Mouse (Mus musculus) large intestine, adult 2 months (tissue): ENCODE data around the gene Gm28374. TPM values are rescaled to one million over a fixed set of nuclear protein-coding genes. Genes with fewer than 3 reads are reported as not detected.

Experiments
- DNase-seq: peaks from one replicate; pipeline ENCODE4 v3.0.0-alpha.2; 2012; ENCODE audit warnings: low read depth, low spot score
- WGBS: fragments of 180-500 bp; shearing (Covaris S2); methylation state at CpG from one replicate; pipeline ENCODE4 v1.1.7; 2018; 5-methylcytosine and 5-hydroxymethylcytosine counted together
- polyA plus RNA-seq: library from polyadenylated mRNA; depleted of rRNA; stranded (reverse); fragments of >200 nt; gene quantifications from 2 replicates; pipeline ENCODE4 v1.2.3, GENCODE M21; 2012; rRNA removed

Gm28374 gene
- polyA plus RNA-seq, 1 experiment, result 0.50 TPM

GRCm38 (mm10) chr19:6030520-6031280 is 51.4 kb downstream of the Gm28374 start:
- WGBS, result 64% methylated on average over 14 of the region's 14 CpGs

GRCm38 (mm10) chr19:6029426-6029825 is 52.6 kb downstream of the Gm28374 start:
- no peak for DNase-seq
- WGBS, result 79% methylated on average over 9 of the region's 9 CpGs

More at GRCm38 (mm10) chr19:6030520-6031280, 51.4 kb downstream of the Gm28374 start:
- DNase-seq, result no peak

GRCm38 (mm10) chr19:6028991-6029390 is 53.1 kb downstream of the Gm28374 start:
- 28% methylated on average over 6 of the region's 6 CpGs for WGBS
- DNase-seq, result no peak

Other genes with a start within 250 kb of the Gm28374 start
- gene Frmd8, start 207.0 kb downstream of the Gm28374 start, polyA plus RNA-seq, result 24.6 and 48.3 TPM in 2 replicates
- gene Slc25a45, start 204.4 kb downstream of the Gm28374 start, polyA plus RNA-seq, result 16.0 and 122 TPM in 2 replicates
- gene Tigd3, start 188.1 kb downstream of the Gm28374 start, polyA plus RNA-seq, result 1.1 and 2.1 TPM in 2 replicates
- gene Dpf2, start 169.2 kb downstream of the Gm28374 start, polyA plus RNA-seq, result 69.6 and 84.6 TPM in 2 replicates
- 20.1 and 26.0 TPM in 2 replicates for gene Cdc42ep2, start 157.4 kb downstream of the Gm28374 start, polyA plus RNA-seq
- gene Pola2, start 118.1 kb downstream of the Gm28374 start, polyA plus RNA-seq, result 44.6 and 56.0 TPM in 2 replicates
- gene Slc22a20, start 96.1 kb downstream of the Gm28374 start, polyA plus RNA-seq, result 0.05 TPM in 1 of 2 replicates, not detected in the other
- 102 and 120 TPM in 2 replicates for gene Capn1, start 66.4 kb downstream of the Gm28374 start, polyA plus RNA-seq
- gene Syvn1, start 35.7 kb downstream of the Gm28374 start, polyA plus RNA-seq, result 76.7 and 86.7 TPM in 2 replicates
- gene Mrpl49, start 24.5 kb downstream of the Gm28374 start, polyA plus RNA-seq, result 25.2 and 26.8 TPM in 2 replicates
- 1,267 and 1,718 TPM in 2 replicates for gene Fau, start 24.4 kb downstream of the Gm28374 start, polyA plus RNA-seq
- 34.9 and 42.3 TPM in 2 replicates for gene Znhit2, start 21.1 kb downstream of the Gm28374 start, polyA plus RNA-seq
- gene Tm7sf2, start 13.9 kb downstream of the Gm28374 start, polyA plus RNA-seq, result 66.0 and 68.4 TPM in 2 replicates
- gene Vps51, start 5.0 kb downstream of the Gm28374 start, polyA plus RNA-seq, result 77.1 and 79.7 TPM in 2 replicates
- gene Tmem262, start 2.2 kb downstream of the Gm28374 start, polyA plus RNA-seq, result 0.37 and 0.38 TPM in 2 replicates
- gene Zfpl1, start 2.7 kb upstream of the Gm28374 start, polyA plus RNA-seq, result 79.9 and 96.7 TPM in 2 replicates
- gene Cdca5, start 2.7 kb upstream of the Gm28374 start, polyA plus RNA-seq, result 11.6 and 15.7 TPM in 2 replicates
- 0.15 TPM in 1 of 2 replicates, not detected in the other for gene AC131692.1, start 12.2 kb upstream of the Gm28374 start, polyA plus RNA-seq
- gene Naaladl1, start 23.5 kb upstream of the Gm28374 start, polyA plus RNA-seq, result 1,535 and 1,726 TPM in 2 replicates
- gene Sac3d1, start 36.4 kb upstream of the Gm28374 start, polyA plus RNA-seq, result 21.4 and 24.2 TPM in 2 replicates
- gene Snx15, start 46.0 kb upstream of the Gm28374 start, polyA plus RNA-seq, result 40.7 and 47.6 TPM in 2 replicates
- gene Batf2, start 58.7 kb upstream of the Gm28374 start, polyA plus RNA-seq, result 123 and 147 TPM in 2 replicates
- gene Arl2, start 59.3 kb upstream of the Gm28374 start, polyA plus RNA-seq, result 68.6 and 69.0 TPM in 2 replicates
- gene Majin, start 102.1 kb upstream of the Gm28374 start, polyA plus RNA-seq, result 1.2 and 1.9 TPM in 2 replicates
- gene Gpha2, start 144.1 kb upstream of the Gm28374 start, polyA plus RNA-seq, result 0.48 and 0.70 TPM in 2 replicates
- gene Ppp2r5b, start 153.6 kb upstream of the Gm28374 start, polyA plus RNA-seq, result 38.1 and 44.0 TPM in 2 replicates
- gene Atg2a, start 159.4 kb upstream of the Gm28374 start, polyA plus RNA-seq, result 23.3 and 32.0 TPM in 2 replicates
- gene Ehd1, start 194.5 kb upstream of the Gm28374 start, polyA plus RNA-seq, result 142 and 291 TPM in 2 replicates
- gene Cdc42bpg, start 224.2 kb upstream of the Gm28374 start, polyA plus RNA-seq, result 20.7 and 32.6 TPM in 2 replicates